Mouse (Mus musculus): ENCODE results near the gene 6030452D12Rik. TPM values are rescaled to one million over a fixed set of nuclear protein-coding genes. Genes with fewer than 3 reads are reported as not detected.

6030452D12Rik gene
- polyA plus RNA-seq, 1 experiment from 2014 or later = not detected

DNA sequence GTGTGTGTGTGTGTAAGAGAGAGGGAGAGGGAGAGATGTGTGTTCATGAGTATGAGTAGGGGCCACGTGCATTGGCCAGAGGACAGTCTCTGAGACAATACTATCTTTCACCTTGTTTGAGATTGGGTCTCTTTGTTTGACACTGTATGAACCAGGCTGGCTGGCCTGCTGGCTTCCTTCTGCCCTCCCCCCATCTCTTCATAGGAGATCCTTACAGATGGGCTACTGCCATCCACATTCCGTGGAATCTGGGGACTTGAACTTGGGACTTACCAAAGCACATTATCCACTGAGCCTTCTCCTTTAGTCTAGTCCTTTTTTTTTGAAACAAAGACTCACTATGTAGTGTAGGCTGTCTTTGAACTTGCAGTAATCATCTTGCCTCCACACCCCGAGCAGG lies 8.1 kb downstream of the 6030452D12Rik start:
- no peak for ATAC-seq
- Histone ChIP-seq H3K4me1 (ENCODE audit: insufficient read depth) (peaks cover 9% of the 10 kb centered on the region; the same call in 1 of the 2 replicates), H3K4me3 (ENCODE audit: low read depth, low read length) (no peak overlapping the region), H3K36me3 (replicated peaks; ENCODE audit: insufficient read depth, low read length) (no peaks in the 10 kb centered on the region), H3K9ac (replicated peaks) (no peak overlapping the region), H3K27ac (ENCODE audit: low read depth) (no peak overlapping the region), H3K4me2 (ENCODE audit: low read depth, low read length) (no peak overlapping the region), H3K9me3 (ENCODE audit: low read length) (no peaks in the 10 kb centered on the region), H3K27me3 (ENCODE audit: insufficient read depth, low read length) (peaks cover 68% of the 10 kb centered on the region)
- TF ChIP-seq EP300 (IDR thresholded peaks at IDR 0.05; ENCODE audit: low read depth) = no peak
- TF ChIP-seq CTCF (IDR thresholded peaks at IDR 0.05; ENCODE audit: low read depth) = no peak
- 30% methylated on average over 3 of the region's 3 CpGs for WGBS (ENCODE audit: insufficient replicate concordance)
- no peak for DNase-seq

DNA sequence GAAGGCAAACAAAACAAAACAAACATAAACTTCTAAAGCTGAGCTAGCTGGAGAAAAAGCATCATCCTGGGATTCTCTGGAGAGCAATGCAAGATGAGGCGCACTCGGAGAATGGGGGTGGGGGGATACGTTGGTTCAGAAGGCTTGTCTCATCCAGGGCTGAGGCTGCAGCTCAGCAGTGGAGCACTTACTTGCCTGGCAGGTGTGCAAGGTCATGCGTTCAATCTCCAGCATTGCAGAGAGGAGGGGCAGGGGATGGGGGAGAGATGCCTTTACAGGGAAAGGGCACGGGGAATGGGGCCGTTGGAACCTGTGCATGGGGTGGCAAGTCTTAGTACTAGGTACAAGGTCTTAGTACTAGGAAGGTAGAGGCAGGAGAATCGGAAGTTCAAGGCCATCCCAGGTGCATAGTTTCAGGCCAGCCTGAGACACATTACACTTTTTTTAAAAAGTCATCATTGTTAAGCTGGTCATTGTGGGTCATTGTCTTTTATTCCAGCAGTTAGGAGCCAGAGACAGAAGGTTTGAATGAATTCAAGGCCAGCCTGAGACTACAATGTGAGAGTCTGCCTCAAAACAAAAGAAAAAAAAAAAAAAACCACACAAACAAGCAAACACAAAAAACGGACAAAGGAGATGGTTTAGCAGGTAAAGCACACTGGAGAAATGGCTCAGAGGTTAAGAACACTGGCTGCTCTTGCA lies 8.9 kb downstream of the 6030452D12Rik start:
- Histone ChIP-seq H3K4me3 (ENCODE audit: low read depth, low read length) (no peak overlapping the region), H3K4me1 (ENCODE audit: insufficient read depth) (peaks cover 9% of the 10 kb centered on the region; the same call in 1 of the 2 replicates), H3K36me3 (replicated peaks; ENCODE audit: insufficient read depth, low read length) (no peaks in the 10 kb centered on the region), H3K9me3 (ENCODE audit: low read length) (no peaks in the 10 kb centered on the region), H3K4me2 (ENCODE audit: low read depth, low read length) (no peak overlapping the region), H3K9ac (replicated peaks) (no peak overlapping the region), H3K27ac (ENCODE audit: low read depth) (no peak overlapping the region), H3K27me3 (ENCODE audit: insufficient read depth, low read length) (peaks cover 70% of the 10 kb centered on the region)
- ATAC-seq (no peak), DNase-seq (no peak)
- TF ChIP-seq CTCF (IDR thresholded peaks at IDR 0.05; ENCODE audit: low read depth) (no peak), EP300 (IDR thresholded peaks at IDR 0.05; ENCODE audit: low read depth) (no peak)
- WGBS (ENCODE audit: insufficient replicate concordance) = 51% methylated on average over 8 of the region's 8 CpGs

DNA sequence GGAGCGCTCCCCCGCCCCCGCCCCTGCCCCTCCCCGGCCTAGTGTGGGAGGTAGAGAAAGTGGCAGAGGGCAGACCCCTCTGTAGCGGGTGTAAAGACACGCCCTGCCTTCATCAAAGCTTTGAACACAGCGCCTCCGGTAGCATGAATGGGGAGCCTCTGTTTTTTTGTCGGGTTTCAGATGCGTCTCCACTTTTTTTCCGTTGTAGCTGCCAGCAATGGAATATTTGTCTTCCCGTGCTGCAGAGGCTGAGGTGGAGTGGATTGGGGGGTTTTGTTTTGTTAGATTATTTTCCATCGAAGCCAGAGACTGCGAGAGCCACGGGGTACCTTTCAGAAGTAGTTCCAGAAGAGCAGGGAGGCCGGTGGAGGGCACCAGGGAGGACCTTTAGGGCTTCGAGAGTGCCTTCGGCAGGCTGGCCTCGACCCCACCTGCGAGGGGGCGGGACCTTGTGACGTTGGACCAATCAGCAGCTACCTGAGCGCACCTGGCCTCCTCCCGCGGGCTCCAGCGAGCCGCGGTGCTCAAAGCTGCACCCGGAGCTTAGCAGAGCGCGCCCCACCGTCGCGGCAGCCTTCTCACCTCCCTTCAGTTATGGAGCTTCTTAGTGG lies 10.1 kb downstream of the 6030452D12Rik start, which contains the start of gene Cdh3:
Cdh3 (plus strand) TSS at position 527 of the 611 bp plus-strand sequence.
- ATAC-seq = peak; percentile 70
- Histone ChIP-seq H3K4me3 (ENCODE audit: low read depth, low read length) (peak within 1 kb of the TSS; percentile 34), H3K27me3 (ENCODE audit: insufficient read depth, low read length) (peaks cover 69% of the 10 kb centered on the region), H3K9me3 (ENCODE audit: low read length) (no peaks in the 10 kb centered on the region), H3K36me3 (replicated peaks; ENCODE audit: insufficient read depth, low read length) (no peaks in the 10 kb centered on the region), H3K9ac (replicated peaks) (peak within 1 kb of the TSS; percentile 30; the same call in 1 of the 2 replicates), H3K27ac (ENCODE audit: low read depth) (no peak within 1 kb of the TSS), H3K4me1 (ENCODE audit: insufficient read depth) (peaks cover 9% of the 10 kb centered on the region; the same call in 1 of the 2 replicates), H3K4me2 (ENCODE audit: low read depth, low read length) (peak within 1 kb of the TSS; percentile 58)
- peak; percentile 65 for DNase-seq
- no peak for TF ChIP-seq EP300 (IDR thresholded peaks at IDR 0.05; ENCODE audit: low read depth)
- TF ChIP-seq CTCF (IDR thresholded peaks at IDR 0.05; ENCODE audit: low read depth) = no peak
- WGBS (ENCODE audit: insufficient replicate concordance) = 2% methylated on average over 34 of the region's 34 CpGs

DNA sequence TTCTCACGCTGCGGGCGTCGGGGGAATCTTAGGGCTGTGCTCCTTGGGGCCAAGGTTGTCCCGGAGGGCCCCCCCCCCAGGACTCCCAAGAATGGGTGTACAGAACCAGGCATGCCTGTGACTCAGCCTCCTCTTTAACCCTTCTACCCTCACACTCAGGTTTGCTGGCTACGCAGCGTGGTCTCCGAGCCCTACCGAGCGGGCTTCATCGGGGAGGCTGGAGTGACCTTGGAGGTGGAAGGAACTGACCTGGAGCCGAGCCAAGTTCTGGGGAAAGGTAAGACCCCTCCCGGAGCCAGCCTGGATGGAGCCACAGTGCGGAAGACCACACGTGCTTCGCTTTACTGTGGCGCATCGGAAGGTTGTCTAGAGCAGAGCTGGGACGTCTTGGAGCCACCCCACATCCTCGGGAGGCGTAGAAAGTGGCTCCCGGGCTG lies 10.8 kb downstream of the 6030452D12Rik start:
- no peaks in the 10 kb centered on the region for H3K36me3 ChIP-seq (replicated peaks; ENCODE audit: insufficient read depth, low read length)
- H3K4me2 ChIP-seq (ENCODE audit: low read depth, low read length) = peak overlapping the region; percentile 58
- peak overlapping the region; percentile 34 for H3K4me3 ChIP-seq (ENCODE audit: low read depth, low read length)
- H3K4me1 ChIP-seq (ENCODE audit: insufficient read depth) = peaks cover 9% of the 10 kb centered on the region; the same call in 1 of the 2 replicates
- 2% methylated on average over 22 of the region's 22 CpGs for WGBS (ENCODE audit: insufficient replicate concordance)
- peaks cover 66% of the 10 kb centered on the region for H3K27me3 ChIP-seq (ENCODE audit: insufficient read depth, low read length)
- H3K9ac ChIP-seq (replicated peaks) = no peak overlapping the region
- no peak for TF ChIP-seq EP300 (IDR thresholded peaks at IDR 0.05; ENCODE audit: low read depth)
- no peak for TF ChIP-seq CTCF (IDR thresholded peaks at IDR 0.05; ENCODE audit: low read depth)
- H3K9me3 ChIP-seq (ENCODE audit: low read length) = no peaks in the 10 kb centered on the region
- ATAC-seq (no peak; the same call in 1 of the 2 replicates), DNase-seq (no peak)
- no peak overlapping the region for H3K27ac ChIP-seq (ENCODE audit: low read depth)

DNA sequence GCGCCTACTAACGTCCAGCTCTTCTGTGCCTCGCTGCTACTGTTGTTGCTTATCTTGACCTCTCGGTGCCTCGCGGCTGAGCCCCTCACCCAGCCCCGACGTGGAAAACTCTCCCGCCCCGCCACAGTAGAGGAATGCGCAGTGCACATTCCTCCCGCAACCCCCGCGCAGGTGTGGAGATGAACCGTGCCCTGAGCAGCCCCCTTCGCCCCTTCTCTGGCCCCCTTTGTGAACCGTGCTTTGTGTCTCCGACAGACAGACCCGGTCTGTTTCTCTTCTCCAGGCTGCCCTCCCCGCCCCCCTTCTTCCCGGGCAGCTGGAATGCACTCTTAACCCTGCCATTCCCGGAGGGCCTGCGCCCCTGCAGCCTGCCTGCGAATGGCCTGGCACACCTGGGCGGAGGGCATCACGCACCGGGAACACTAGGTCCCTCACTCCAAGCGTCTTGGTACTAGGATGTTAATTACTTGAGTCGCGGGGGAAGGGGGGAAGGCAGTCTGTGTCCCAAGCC lies 11.3 kb downstream of the 6030452D12Rik start:
- H3K9ac ChIP-seq (replicated peaks) = peak overlapping the region; percentile 30; the same call in 1 of the 2 replicates
- WGBS (ENCODE audit: insufficient replicate concordance) = 2% methylated on average over 29 of the region's 30 CpGs
- peaks cover 63% of the 10 kb centered on the region for H3K27me3 ChIP-seq (ENCODE audit: insufficient read depth, low read length)

More for the DNA sequence above, 11.3 kb downstream of the 6030452D12Rik start:
- Histone ChIP-seq H3K9me3 (ENCODE audit: low read length) (no peaks in the 10 kb centered on the region), H3K27ac (ENCODE audit: low read depth) (no peak overlapping the region), H3K36me3 (replicated peaks; ENCODE audit: insufficient read depth, low read length) (no peaks in the 10 kb centered on the region), H3K4me3 (ENCODE audit: low read depth, low read length) (peak overlapping the region; percentile 34), H3K4me1 (ENCODE audit: insufficient read depth) (peaks cover 9% of the 10 kb centered on the region; the same call in 1 of the 2 replicates), H3K4me2 (ENCODE audit: low read depth, low read length) (peak overlapping the region; percentile 58)
- ATAC-seq (no peak), DNase-seq (no peak)
- TF ChIP-seq CTCF (IDR thresholded peaks at IDR 0.05; ENCODE audit: low read depth) = no peak
- no peak for TF ChIP-seq EP300 (IDR thresholded peaks at IDR 0.05; ENCODE audit: low read depth)
